Mouse (Mus musculus): ENCODE results near the gene Fuk. TPM values are rescaled to one million over a fixed set of nuclear protein-coding genes. Genes with fewer than 3 reads are reported as not detected.
A peak's percentile ranks its signal among the peaks of the same experiment; 100 is the strongest.

Fuk gene
- polyA plus RNA-seq, 1 experiment, result 7.2 TPM

- H3K4me2 ChIP-seq (ENCODE audit: low read depth), result peak overlapping the region; percentile 70
- H3K79me2 ChIP-seq (ENCODE audit: control insufficient read depth, insufficient read depth), result peaks cover 32% of the 10 kb centered on the region
Measured at GRCm38 (mm10) chr8:110941453-110941948, 39.2 kb upstream of the Fuk start.

GRCm38 (mm10) chr8:110940682-110941452 lies 38.6 kb upstream of the Fuk start:
- Histone ChIP-seq H3K4me2 (ENCODE audit: low read depth) (peak overlapping the region; percentile 70), H3K4me3 (no peak overlapping the region), H3K79me2 (ENCODE audit: control insufficient read depth, insufficient read depth) (peaks cover 36% of the 10 kb centered on the region), H3K27me3 (ENCODE audit: control insufficient read depth, insufficient read depth, insufficient read length) (no peaks in the 10 kb centered on the region), H3K36me3 (ENCODE audit: control insufficient read depth, insufficient read depth) (no peaks in the 10 kb centered on the region), H3ac (ENCODE audit: control insufficient read depth, insufficient read length) (no peak overlapping the region)
- TF ChIP-seq SRF (IDR thresholded peaks at IDR 0.05; ENCODE audit: control insufficient read depth, insufficient read length, low read depth) (no peak), MAX (IDR thresholded peaks at IDR 0.05; ENCODE audit: low read depth) (no peak), POLR2AphosphoS2 (IDR thresholded peaks at IDR 0.05; ENCODE audit: insufficient read length, low read depth) (no peak), POLR2A (IDR thresholded peaks at IDR 0.05; ENCODE audit: insufficient read length, low read depth) (no peak), MYOD1 (IDR thresholded peaks at IDR 0.05; ENCODE audit: control insufficient read depth in 1 of 3, insufficient read length in 2 of 3, low read depth in 2 of 3) (peak in 1 of 3 experiments; percentile 6), TCF3 (IDR thresholded peaks at IDR 0.05; ENCODE audit: insufficient read length, low read depth) (no peak), USF1 (IDR thresholded peaks at IDR 0.05; ENCODE audit: low read depth) (no peak), E2F4 (IDR thresholded peaks at IDR 0.05; ENCODE audit: insufficient read depth) (no peak), TCF12 (IDR thresholded peaks at IDR 0.05; ENCODE audit: insufficient read depth, poor library complexity, severe bottlenecking) (no peak), REST (IDR thresholded peaks at IDR 0.05; ENCODE audit: insufficient read depth, insufficient read length) (no peak), MYOG (IDR thresholded peaks at IDR 0.05; ENCODE audit: control insufficient read depth in 1 of 3, insufficient read depth in 1 of 3, insufficient read length in 2 of 3, low read depth in 2 of 3) (no peak), CEBPB (IDR thresholded peaks at IDR 0.05; ENCODE audit: insufficient read depth, poor library complexity, severe bottlenecking) (0 out of 2 replicates have a peak, but pooled peaks have one; percentile 38)

More at GRCm38 (mm10) chr8:110941453-110941948, 39.2 kb upstream of the Fuk start:
- Histone ChIP-seq H3K27me3 (ENCODE audit: control insufficient read depth, insufficient read depth, insufficient read length) (no peaks in the 10 kb centered on the region), H3ac (ENCODE audit: control insufficient read depth, insufficient read length) (no peak overlapping the region), H3K36me3 (ENCODE audit: control insufficient read depth, insufficient read depth) (no peaks in the 10 kb centered on the region), H3K4me3 (no peak overlapping the region)
- TF ChIP-seq E2F4 (IDR thresholded peaks at IDR 0.05; ENCODE audit: insufficient read depth) (no peak), MYOD1 (IDR thresholded peaks at IDR 0.05; ENCODE audit: control insufficient read depth in 1 of 3, insufficient read length in 2 of 3, low read depth in 2 of 3) (peak in 2 of 3 experiments; percentile 61 to 79), MYOG (IDR thresholded peaks at IDR 0.05; ENCODE audit: control insufficient read depth in 1 of 3, insufficient read depth in 1 of 3, insufficient read length in 2 of 3, low read depth in 2 of 3) (peak in 2 of 3 experiments; percentile 23 to 72), CEBPB (IDR thresholded peaks at IDR 0.05; ENCODE audit: insufficient read depth, poor library complexity, severe bottlenecking) (no peak), TCF12 (IDR thresholded peaks at IDR 0.05; ENCODE audit: insufficient read depth, poor library complexity, severe bottlenecking) (peak; percentile 62)

DNA sequence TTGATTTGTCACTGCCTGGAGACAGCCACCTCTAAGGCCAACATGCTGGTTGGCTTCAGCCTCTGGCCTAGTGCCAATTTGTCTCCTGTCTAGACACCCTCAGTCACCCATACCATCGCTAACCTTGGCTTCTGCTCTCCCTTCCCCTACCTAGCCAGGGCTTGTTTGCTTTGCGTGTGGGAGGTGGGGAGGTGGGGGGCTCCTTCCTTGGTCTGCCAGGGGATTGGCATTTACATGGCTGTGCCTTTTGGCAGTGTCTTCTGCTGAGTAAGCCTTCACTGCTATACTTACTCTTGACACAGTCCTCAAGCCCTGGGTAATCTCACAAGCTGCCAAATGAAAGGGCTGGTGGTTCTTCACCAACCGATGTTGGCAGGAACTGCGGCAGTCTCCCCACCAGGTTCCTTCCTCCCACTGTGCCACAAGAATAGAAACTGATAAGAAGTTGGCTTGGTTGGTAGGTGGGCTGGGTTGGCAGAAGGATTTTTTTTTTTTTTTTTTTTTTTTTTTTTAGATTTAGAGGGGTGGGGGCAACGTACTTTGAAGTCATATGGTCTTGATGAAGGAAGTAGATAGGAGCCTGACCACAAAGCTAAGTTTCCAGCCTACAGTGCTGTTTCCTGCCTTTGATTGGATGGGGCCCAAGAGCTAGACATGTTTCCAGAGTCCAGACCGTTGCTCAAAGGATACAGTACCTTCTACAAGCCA lies 36.7 kb upstream of the Fuk start:
- no peak overlapping the region for H3ac ChIP-seq (ENCODE audit: control insufficient read depth, insufficient read length)
- TF ChIP-seq POLR2A (IDR thresholded peaks at IDR 0.05; ENCODE audit: insufficient read length, low read depth), result no peak
- no peak for TF ChIP-seq TCF12 (IDR thresholded peaks at IDR 0.05; ENCODE audit: insufficient read depth, poor library complexity, severe bottlenecking)
- TF ChIP-seq E2F4 (IDR thresholded peaks at IDR 0.05; ENCODE audit: insufficient read depth), result no peak
- no peak for TF ChIP-seq CEBPB (IDR thresholded peaks at IDR 0.05; ENCODE audit: insufficient read depth, poor library complexity, severe bottlenecking)
- TF ChIP-seq REST (IDR thresholded peaks at IDR 0.05; ENCODE audit: insufficient read depth, insufficient read length), result no peak
- H3K79me2 ChIP-seq (ENCODE audit: control insufficient read depth, insufficient read depth), result peaks cover 50% of the 10 kb centered on the region
- H3K4me3 ChIP-seq, result no peak overlapping the region
- H3K4me2 ChIP-seq (ENCODE audit: low read depth), result peak overlapping the region; percentile 4
- H3K27me3 ChIP-seq (ENCODE audit: control insufficient read depth, insufficient read depth, insufficient read length), result no peaks in the 10 kb centered on the region
- H3K36me3 ChIP-seq (ENCODE audit: control insufficient read depth, insufficient read depth), result no peaks in the 10 kb centered on the region

- no peak overlapping the region for H3K4me2 ChIP-seq (ENCODE audit: low read depth)
- no peaks in the 10 kb centered on the region for H3K27me3 ChIP-seq (ENCODE audit: control insufficient read depth, insufficient read depth, insufficient read length)
- H3K36me3 ChIP-seq (ENCODE audit: control insufficient read depth, insufficient read depth), result no peaks in the 10 kb centered on the region
- H3K4me3 ChIP-seq, result no peak overlapping the region
- TF ChIP-seq REST (IDR thresholded peaks at IDR 0.05; ENCODE audit: insufficient read depth, insufficient read length) (no peak), CEBPB (IDR thresholded peaks at IDR 0.05; ENCODE audit: insufficient read depth, poor library complexity, severe bottlenecking) (no peak), MAX (IDR thresholded peaks at IDR 0.05; ENCODE audit: low read depth) (no peak), TCF3 (IDR thresholded peaks at IDR 0.05; ENCODE audit: insufficient read length, low read depth) (no peak), USF1 (IDR thresholded peaks at IDR 0.05; ENCODE audit: low read depth) (no peak), POLR2AphosphoS2 (IDR thresholded peaks at IDR 0.05; ENCODE audit: insufficient read length, low read depth) (no peak), SRF (IDR thresholded peaks at IDR 0.05; ENCODE audit: control insufficient read depth, insufficient read length, low read depth) (no peak), POLR2A (IDR thresholded peaks at IDR 0.05; ENCODE audit: insufficient read length, low read depth) (no peak), MYOG (IDR thresholded peaks at IDR 0.05; ENCODE audit: control insufficient read depth in 1 of 3, insufficient read depth in 1 of 3, insufficient read length in 2 of 3, low read depth in 2 of 3) (no peak), TCF12 (IDR thresholded peaks at IDR 0.05; ENCODE audit: insufficient read depth, poor library complexity, severe bottlenecking) (no peak), MYOD1 (IDR thresholded peaks at IDR 0.05; ENCODE audit: control insufficient read depth in 1 of 3, insufficient read length in 2 of 3, low read depth in 2 of 3) (no peak), E2F4 (IDR thresholded peaks at IDR 0.05; ENCODE audit: insufficient read depth) (no peak)
- H3ac ChIP-seq (ENCODE audit: control insufficient read depth, insufficient read length), result no peak overlapping the region
- H3K79me2 ChIP-seq (ENCODE audit: control insufficient read depth, insufficient read depth), result peaks cover 50% of the 10 kb centered on the region
Measured at GRCm38 (mm10) chr8:110936217-110936616, 33.9 kb upstream of the Fuk start.
